Mouse (Mus musculus): Measurements from ENCODE around the gene Dapk3. TPM values are rescaled to one million over a fixed set of nuclear protein-coding genes. Genes with fewer than 3 reads are reported as not detected.

Dapk3 gene
- polyA plus RNA-seq, 1 experiment from 2014 or later: 56.4 TPM

- H3K4me3 ChIP-seq (ENCODE audit: low read depth, low read length): peak overlapping the region; percentile 71
- ATAC-seq (ENCODE audit: insufficient read depth, low FRiP score, low TSS enrichment): peak; percentile 49
- H3K4me2 ChIP-seq (ENCODE audit: low read depth): peak overlapping the region; percentile 76
- no peaks in the 10 kb centered on the region for H3K4me1 ChIP-seq (ENCODE audit: control insufficient read depth, insufficient read depth, low read length)
- H3K27ac ChIP-seq (ENCODE audit: low read depth, low read length): no peak overlapping the region
- peaks cover 24% of the 10 kb centered on the region for H3K27me3 ChIP-seq (ENCODE audit: control insufficient read depth, insufficient read depth, low read length)
- no peaks in the 10 kb centered on the region for H3K9me3 ChIP-seq (ENCODE audit: control insufficient read depth, low read length)
- peak overlapping the region; percentile 74 for H3K9ac ChIP-seq (ENCODE audit: low read length)
- no peak for DNase-seq (ENCODE audit: low spot score)
- no peaks in the 10 kb centered on the region for H3K36me3 ChIP-seq (ENCODE audit: control insufficient read depth, insufficient read depth, low read length)
- WGBS: 0% methylated on average over 24 of the region's 28 CpGs
These were observed 50.4 kb downstream of the Dapk3 start for GRCm38 (mm10) chr10:81233226-81233585.

- no peak overlapping the region for H3K4me3 ChIP-seq (ENCODE audit: low read depth, low read length)
- WGBS: 90% methylated on average over 6 of the region's 6 CpGs
These were observed 51.4 kb downstream of the Dapk3 start for GRCm38 (mm10) chr10:81234206-81234605.

GRCm38 (mm10) chr10:81236471-81237268, 53.9 kb downstream of the Dapk3 start:
- H3K27me3 ChIP-seq (ENCODE audit: control insufficient read depth, insufficient read depth, low read length): peaks cover 14% of the 10 kb centered on the region
- no peaks in the 10 kb centered on the region for H3K36me3 ChIP-seq (ENCODE audit: control insufficient read depth, insufficient read depth, low read length)
- 85% methylated on average over 12 of the region's 12 CpGs for WGBS
- no peak for ATAC-seq (ENCODE audit: insufficient read depth, low FRiP score, low TSS enrichment)
- no peak overlapping the region for H3K27ac ChIP-seq (ENCODE audit: low read depth, low read length)
- H3K9ac ChIP-seq (ENCODE audit: low read length): no peak overlapping the region
- no peaks in the 10 kb centered on the region for H3K9me3 ChIP-seq (ENCODE audit: control insufficient read depth, low read length)
- no peak overlapping the region for H3K4me2 ChIP-seq (ENCODE audit: low read depth)
- no peak overlapping the region for H3K4me3 ChIP-seq (ENCODE audit: low read depth, low read length)
- H3K4me1 ChIP-seq (ENCODE audit: control insufficient read depth, insufficient read depth, low read length): peaks cover 4% of the 10 kb centered on the region; the same call in 1 of the 2 replicates
- DNase-seq (ENCODE audit: low spot score): no peak

More at GRCm38 (mm10) chr10:81234206-81234605, 51.4 kb downstream of the Dapk3 start:
- no peak for DNase-seq (ENCODE audit: low spot score)
- H3K4me1 ChIP-seq (ENCODE audit: control insufficient read depth, insufficient read depth, low read length): no peaks in the 10 kb centered on the region
- no peak overlapping the region for H3K4me2 ChIP-seq (ENCODE audit: low read depth)
- H3K36me3 ChIP-seq (ENCODE audit: control insufficient read depth, insufficient read depth, low read length): no peaks in the 10 kb centered on the region
- no peak overlapping the region for H3K27ac ChIP-seq (ENCODE audit: low read depth, low read length)
- no peak overlapping the region for H3K9ac ChIP-seq (ENCODE audit: low read length)
- H3K27me3 ChIP-seq (ENCODE audit: control insufficient read depth, insufficient read depth, low read length): peaks cover 22% of the 10 kb centered on the region
- H3K9me3 ChIP-seq (ENCODE audit: control insufficient read depth, low read length): no peaks in the 10 kb centered on the region
- ATAC-seq (ENCODE audit: insufficient read depth, low FRiP score, low TSS enrichment): no peak

- ATAC-seq (ENCODE audit: insufficient read depth, low FRiP score, low TSS enrichment) (no peak), DNase-seq (ENCODE audit: low spot score) (no peak)
- Histone ChIP-seq H3K4me1 (ENCODE audit: control insufficient read depth, insufficient read depth, low read length) (peaks cover 4% of the 10 kb centered on the region; the same call in 1 of the 2 replicates), H3K27ac (ENCODE audit: low read depth, low read length) (no peak overlapping the region), H3K27me3 (ENCODE audit: control insufficient read depth, insufficient read depth, low read length) (peaks cover 16% of the 10 kb centered on the region), H3K4me2 (ENCODE audit: low read depth) (no peak overlapping the region), H3K9ac (ENCODE audit: low read length) (no peak overlapping the region), H3K36me3 (ENCODE audit: control insufficient read depth, insufficient read depth, low read length) (no peaks in the 10 kb centered on the region), H3K4me3 (ENCODE audit: low read depth, low read length) (no peak overlapping the region), H3K9me3 (ENCODE audit: control insufficient read depth, low read length) (no peaks in the 10 kb centered on the region)
- 77% methylated on average over 2 of the region's 2 CpGs for WGBS
These were observed 55.8 kb downstream of the Dapk3 start for GRCm38 (mm10) chr10:81238618-81239017.

- no peaks in the 10 kb centered on the region for H3K36me3 ChIP-seq (ENCODE audit: control insufficient read depth, insufficient read depth, low read length)
- H3K27me3 ChIP-seq (ENCODE audit: control insufficient read depth, insufficient read depth, low read length): peaks cover 16% of the 10 kb centered on the region
These were observed 58.1 kb downstream of the Dapk3 start for GRCm38 (mm10) chr10:81240876-81241275.

GRCm38 (mm10) chr10:81242021-81242420, 59.2 kb downstream of the Dapk3 start:
- H3K4me3 ChIP-seq (ENCODE audit: low read depth, low read length): no peak overlapping the region
- peaks cover 4% of the 10 kb centered on the region; the same call in 1 of the 2 replicates for H3K4me1 ChIP-seq (ENCODE audit: control insufficient read depth, insufficient read depth, low read length)
- H3K36me3 ChIP-seq (ENCODE audit: control insufficient read depth, insufficient read depth, low read length): no peaks in the 10 kb centered on the region
- no peak overlapping the region for H3K4me2 ChIP-seq (ENCODE audit: low read depth)
- no peak for ATAC-seq (ENCODE audit: insufficient read depth, low FRiP score, low TSS enrichment)
- H3K9me3 ChIP-seq (ENCODE audit: control insufficient read depth, low read length): no peaks in the 10 kb centered on the region
- no peak overlapping the region for H3K9ac ChIP-seq (ENCODE audit: low read length)
- 90% methylated on average over 16 of the region's 16 CpGs for WGBS
- no peak overlapping the region for H3K27ac ChIP-seq (ENCODE audit: low read depth, low read length)
- DNase-seq (ENCODE audit: low spot score): no peak
- peaks cover 16% of the 10 kb centered on the region for H3K27me3 ChIP-seq (ENCODE audit: control insufficient read depth, insufficient read depth, low read length)

More at GRCm38 (mm10) chr10:81240876-81241275, 58.1 kb downstream of the Dapk3 start:
- no peak overlapping the region for H3K4me3 ChIP-seq (ENCODE audit: low read depth, low read length)
- H3K4me1 ChIP-seq (ENCODE audit: control insufficient read depth, insufficient read depth, low read length): peaks cover 4% of the 10 kb centered on the region; the same call in 1 of the 2 replicates
- peak; percentile 79 for DNase-seq (ENCODE audit: low spot score)
- H3K4me2 ChIP-seq (ENCODE audit: low read depth): no peak overlapping the region
- 26% methylated on average over 13 of the region's 13 CpGs for WGBS
- H3K9me3 ChIP-seq (ENCODE audit: control insufficient read depth, low read length): no peaks in the 10 kb centered on the region
- no peak overlapping the region for H3K27ac ChIP-seq (ENCODE audit: low read depth, low read length)
- no peak for ATAC-seq (ENCODE audit: insufficient read depth, low FRiP score, low TSS enrichment)
- no peak overlapping the region for H3K9ac ChIP-seq (ENCODE audit: low read length)

Other genes with a start within 250 kb of the Dapk3 start
- 8.1 and 9.4 TPM in 2 replicates for gene Gng7, start 168.1 kb upstream of the Dapk3 start, polyA plus RNA-seq (2014; fragmentation: Nextera tagmentation; extraction: Ambion mirVana)
- gene Diras1, start 157.3 kb upstream of the Dapk3 start, polyA plus RNA-seq (2014; fragmentation: Nextera tagmentation; extraction: Ambion mirVana): 4.2 and 4.7 TPM in 2 replicates
- 13.3 and 14.5 TPM in 2 replicates for gene Slc39a3, start 145.6 kb upstream of the Dapk3 start, polyA plus RNA-seq (2014; fragmentation: Nextera tagmentation; extraction: Ambion mirVana)
- gene Sgta, start 122.8 kb upstream of the Dapk3 start, polyA plus RNA-seq (2014; fragmentation: Nextera tagmentation; extraction: Ambion mirVana): 248 and 262 TPM in 2 replicates
- gene Thop1, start 113.0 kb upstream of the Dapk3 start, polyA plus RNA-seq (2014; fragmentation: Nextera tagmentation; extraction: Ambion mirVana): 63.9 and 65.8 TPM in 2 replicates
- 0.11 and 0.70 TPM in 2 replicates for gene Creb3l3, start 84.1 kb upstream of the Dapk3 start, polyA plus RNA-seq (2014; fragmentation: Nextera tagmentation; extraction: Ambion mirVana)
- gene Map2k2, start 77.1 kb upstream of the Dapk3 start, polyA plus RNA-seq (2014; fragmentation: Nextera tagmentation; extraction: Ambion mirVana): 212 and 240 TPM in 2 replicates
- gene Zbtb7a, start 47.8 kb upstream of the Dapk3 start, polyA plus RNA-seq (2014; fragmentation: Nextera tagmentation; extraction: Ambion mirVana): 7.1 and 8.8 TPM in 2 replicates
- gene Pias4, start 15.1 kb upstream of the Dapk3 start, polyA plus RNA-seq (2014; fragmentation: Nextera tagmentation; extraction: Ambion mirVana): 68.3 and 68.4 TPM in 2 replicates
- gene Eef2, start 6.4 kb upstream of the Dapk3 start, polyA plus RNA-seq (2014; fragmentation: Nextera tagmentation; extraction: Ambion mirVana): 463 and 504 TPM in 2 replicates
- gene 4930442H23Rik, start 844 bp downstream of the Dapk3 start, polyA plus RNA-seq (2014; fragmentation: Nextera tagmentation; extraction: Ambion mirVana): not detected in 2 replicates
- 0.12 TPM in 2 replicates for gene Nmrk2, start 19.0 kb downstream of the Dapk3 start, polyA plus RNA-seq (2014; fragmentation: Nextera tagmentation; extraction: Ambion mirVana)
- 21.9 and 24.1 TPM in 2 replicates for gene Atcay, start 47.8 kb downstream of the Dapk3 start, polyA plus RNA-seq (2014; fragmentation: Nextera tagmentation; extraction: Ambion mirVana)
- gene Zfr2, start 50.1 kb downstream of the Dapk3 start, polyA plus RNA-seq (2014; fragmentation: Nextera tagmentation; extraction: Ambion mirVana): 5.8 and 6.0 TPM in 2 replicates
- 2.0 and 3.0 TPM in 2 replicates for gene Matk, start 69.9 kb downstream of the Dapk3 start, polyA plus RNA-seq (2014; fragmentation: Nextera tagmentation; extraction: Ambion mirVana)
- 178 and 180 TPM in 2 replicates for gene Mrpl54, start 83.9 kb downstream of the Dapk3 start, polyA plus RNA-seq (2014; fragmentation: Nextera tagmentation; extraction: Ambion mirVana)
- 35.3 and 39.0 TPM in 2 replicates for gene Apba3, start 84.0 kb downstream of the Dapk3 start, polyA plus RNA-seq (2014; fragmentation: Nextera tagmentation; extraction: Ambion mirVana)
- gene Tjp3, start 108.6 kb downstream of the Dapk3 start, polyA plus RNA-seq (2014; fragmentation: Nextera tagmentation; extraction: Ambion mirVana): 2.5 and 2.8 TPM in 2 replicates
- gene Pip5k1c, start 110.0 kb downstream of the Dapk3 start, polyA plus RNA-seq (2014; fragmentation: Nextera tagmentation; extraction: Ambion mirVana): 64.6 and 65.8 TPM in 2 replicates
- gene Cactin, start 138.1 kb downstream of the Dapk3 start, polyA plus RNA-seq (2014; fragmentation: Nextera tagmentation; extraction: Ambion mirVana): 39.4 and 46.2 TPM in 2 replicates
- gene Tbxa2r, start 145.7 kb downstream of the Dapk3 start, polyA plus RNA-seq (2014; fragmentation: Nextera tagmentation; extraction: Ambion mirVana): 1.8 and 2.9 TPM in 2 replicates
- not detected in 2 replicates for gene Gipc3, start 160.3 kb downstream of the Dapk3 start, polyA plus RNA-seq (2014; fragmentation: Nextera tagmentation; extraction: Ambion mirVana)
- gene Hmg20b, start 167.5 kb downstream of the Dapk3 start, polyA plus RNA-seq (2014; fragmentation: Nextera tagmentation; extraction: Ambion mirVana): 104 and 110 TPM in 2 replicates
- 5.3 and 5.7 TPM in 2 replicates for gene Mfsd12, start 174.5 kb downstream of the Dapk3 start, polyA plus RNA-seq (2014; fragmentation: Nextera tagmentation; extraction: Ambion mirVana)
- gene 4930404N11Rik, start 182.8 kb downstream of the Dapk3 start, polyA plus RNA-seq (2014; fragmentation: Nextera tagmentation; extraction: Ambion mirVana): 0.20 and 0.50 TPM in 2 replicates
- gene Fzr1, start 195.5 kb downstream of the Dapk3 start, polyA plus RNA-seq (2014; fragmentation: Nextera tagmentation; extraction: Ambion mirVana): 112 and 120 TPM in 2 replicates
- gene Dohh, start 201.4 kb downstream of the Dapk3 start, polyA plus RNA-seq (2014; fragmentation: Nextera tagmentation; extraction: Ambion mirVana): 64.1 and 76.1 TPM in 2 replicates
- gene Gm48551, start 201.5 kb downstream of the Dapk3 start, polyA plus RNA-seq (2014; fragmentation: Nextera tagmentation; extraction: Ambion mirVana): 1.7 and 3.0 TPM in 2 replicates
- 0.97 and 1.3 TPM in 2 replicates for gene Gm48552, start 206.0 kb downstream of the Dapk3 start, polyA plus RNA-seq (2014; fragmentation: Nextera tagmentation; extraction: Ambion mirVana)
- 1.9 and 3.5 TPM in 2 replicates for gene Smim24, start 210.0 kb downstream of the Dapk3 start, polyA plus RNA-seq (2014; fragmentation: Nextera tagmentation; extraction: Ambion mirVana)

Measured in neural tube, embryonic 11.5 days (tissue).